Mouse (Mus musculus): Measurements from ENCODE around the gene Blnk. TPM values are rescaled to one million over a fixed set of nuclear protein-coding genes. Genes with fewer than 3 reads are reported as not detected.

Gene Blnk
- polyA plus RNA-seq (2015; fragmentation: Illumina TruSeq; extraction: RNeasy Lipid Tissue Mini Kit (QIAGEN cat#74804); ENCODE audit: insufficient read depth, low replicate concordance), result 171 TPM

GRCm38 (mm10) chr19:40994057-40994585 lies at the start of gene Blnk:
Blnk (minus strand) TSS chr19:40994535.

DNA sequence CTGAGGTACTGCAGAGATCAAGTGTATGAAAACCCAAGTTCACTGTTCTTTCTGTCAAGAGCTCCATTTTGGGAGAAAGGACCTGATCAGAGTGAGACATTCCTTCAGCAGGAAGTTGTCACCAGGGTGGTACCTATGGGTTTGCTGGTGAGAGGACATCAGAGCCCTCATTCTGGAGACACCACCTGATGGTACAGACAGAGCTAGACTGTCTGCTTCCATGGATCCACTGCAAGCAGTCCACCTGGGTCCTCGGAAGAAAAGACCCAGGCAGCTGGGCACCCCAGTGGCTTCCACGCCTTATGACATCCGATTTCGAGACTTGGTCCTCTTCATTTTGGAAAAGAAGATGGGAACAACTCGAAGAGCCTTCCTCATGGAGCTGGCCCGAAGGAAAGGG lies 34.9 kb upstream of the Blnk start, which contains the start of gene Dntt:
Gene Dntt, plus strand, starts transcription at position 57 of the 400 bp plus-strand sequence.

DNA sequence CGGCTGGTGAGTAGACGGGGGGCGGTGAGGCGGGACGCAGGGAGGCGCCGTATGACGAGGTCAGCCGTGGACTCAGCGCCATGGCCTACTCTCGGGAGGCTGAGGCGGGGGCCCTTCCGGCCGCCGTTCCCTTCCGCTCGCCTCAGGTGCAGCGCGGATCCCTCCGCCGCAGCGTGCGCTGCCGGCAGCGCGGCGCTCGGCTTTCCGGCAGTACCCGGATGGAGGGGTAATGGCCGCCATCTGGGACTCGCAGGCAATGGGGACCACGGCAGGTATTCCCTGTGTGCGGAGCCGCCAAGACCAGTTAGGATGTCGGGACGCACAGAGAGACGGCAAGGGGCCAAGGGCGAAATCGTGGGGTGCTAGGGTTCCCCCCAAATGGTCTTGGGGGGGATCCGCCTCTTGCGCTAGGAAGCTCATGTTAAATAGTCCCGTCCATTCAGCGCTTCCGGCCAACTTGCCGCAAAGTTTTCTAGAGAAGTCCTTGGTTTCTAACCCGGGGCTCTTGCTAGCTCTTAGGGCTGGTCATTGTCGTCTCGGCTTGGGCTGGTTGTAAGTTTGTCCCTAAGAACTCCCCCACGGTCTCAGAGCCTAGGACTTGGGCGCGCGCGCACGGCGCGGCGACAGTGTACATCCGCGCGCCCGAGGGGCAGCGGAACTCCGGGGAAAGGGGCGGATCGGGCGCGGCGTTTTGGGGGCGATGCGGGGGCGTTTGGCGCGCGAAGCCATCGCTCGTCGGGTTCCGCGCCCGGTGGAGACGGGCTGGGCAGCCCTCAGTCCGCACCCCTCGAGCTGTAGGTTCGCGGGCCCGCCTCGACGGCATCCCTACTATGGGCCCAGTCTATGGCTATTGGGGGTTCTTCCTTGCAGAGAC lies 99.6 kb downstream of the Blnk start, which contains the start of gene Zfp518a:
Gene Zfp518a, plus strand, starts transcription at position 187 of the 874 bp plus-strand sequence.

Other genes starting within 250 kb of the Blnk start
- gene Cc2d2b, start 245.8 kb downstream of the Blnk start, polyA plus RNA-seq (2015; fragmentation: Illumina TruSeq; extraction: RNeasy Lipid Tissue Mini Kit (QIAGEN cat#74804); ENCODE audit: insufficient read depth, low replicate concordance), result 1.1 TPM
- gene Ccnj, start 163.3 kb downstream of the Blnk start, polyA plus RNA-seq (2015; fragmentation: Illumina TruSeq; extraction: RNeasy Lipid Tissue Mini Kit (QIAGEN cat#74804); ENCODE audit: insufficient read depth, low replicate concordance), result 15.0 TPM
- gene Zfp518a, start 99.8 kb downstream of the Blnk start, polyA plus RNA-seq (2015; fragmentation: Illumina TruSeq; extraction: RNeasy Lipid Tissue Mini Kit (QIAGEN cat#74804); ENCODE audit: insufficient read depth, low replicate concordance), result 28.8 TPM
- gene Dntt, start 34.7 kb upstream of the Blnk start, polyA plus RNA-seq (2015; fragmentation: Illumina TruSeq; extraction: RNeasy Lipid Tissue Mini Kit (QIAGEN cat#74804); ENCODE audit: insufficient read depth, low replicate concordance), result 3.1 TPM
- gene Opalin, start 82.6 kb upstream of the Blnk start, polyA plus RNA-seq (2015; fragmentation: Illumina TruSeq; extraction: RNeasy Lipid Tissue Mini Kit (QIAGEN cat#74804); ENCODE audit: insufficient read depth, low replicate concordance), result not detected
- gene Tll2, start 212.3 kb upstream of the Blnk start, polyA plus RNA-seq (2015; fragmentation: Illumina TruSeq; extraction: RNeasy Lipid Tissue Mini Kit (QIAGEN cat#74804); ENCODE audit: insufficient read depth, low replicate concordance), result not detected